Mouse (Mus musculus): ENCODE data around the gene Gm10338. TPM values are rescaled to one million over a fixed set of nuclear protein-coding genes. Genes with fewer than 3 reads are reported as not detected.

Gm10338 gene
- polyA plus RNA-seq (2012; rRNA removed; ENCODE audit: low replicate concordance): not detected in 2 replicates

GRCm38 (mm10) chr14:7595492-7595891, at the start of gene Gm10338:
TSS of gene Gm10338 (minus strand) at chr14:7595592.

GRCm38 (mm10) chr14:7643872-7644271, 48.5 kb upstream of the Gm10338 start, which contains the start of gene Gm10128:
TSS of gene Gm10128 (minus strand) at chr14:7643972.

GRCm38 (mm10) chr14:7568382-7568781, 27.0 kb downstream of the Gm10338 start, which contains the start of gene Gm3558:
TSS of gene Gm3558 (minus strand) at chr14:7568566.

Other genes starting within 250 kb of the Gm10338 start
- gene Gm8374, start 230.5 kb downstream of the Gm10338 start, polyA plus RNA-seq (2012; rRNA removed; ENCODE audit: low replicate concordance): not detected in 2 replicates
- gene Gm3755, start 144.7 kb downstream of the Gm10338 start, polyA plus RNA-seq (2012; rRNA removed; ENCODE audit: low replicate concordance): not detected in 2 replicates
- not detected in 2 replicates for gene Gm3752, start 111.8 kb downstream of the Gm10338 start, polyA plus RNA-seq (2012; rRNA removed; ENCODE audit: low replicate concordance)
- gene Gm3558, start 27.0 kb downstream of the Gm10338 start, polyA plus RNA-seq (2012; rRNA removed; ENCODE audit: low replicate concordance): 0.07 TPM in 1 of 2 replicates, not detected in the other
- not detected in 2 replicates for gene Gm10128, start 48.4 kb upstream of the Gm10338 start, polyA plus RNA-seq (2012; rRNA removed; ENCODE audit: low replicate concordance)
- not detected in 2 replicates for gene Gm26661, start 196.0 kb upstream of the Gm10338 start, polyA plus RNA-seq (2012; rRNA removed; ENCODE audit: low replicate concordance)
- gene Flnb, start 222.4 kb upstream of the Gm10338 start, polyA plus RNA-seq (2012; rRNA removed; ENCODE audit: low replicate concordance): 16.8 and 21.0 TPM in 2 replicates

Measured in duodenum, adult 2 months (tissue).